Mouse (Mus musculus) thymus, adult 2 months (tissue): ENCODE measurements at regions not wholly inside any gene's neighbourhood (a gene's known extent, or its start where the extent isn't known, plus 50 kb on each side); places are given as distances from the start of the nearest gene placed in this dataset.

Experiments
- CTCF ChIP-seq: fragments of 200-500 bp; IDR thresholded peaks from 2 replicates; pipeline ENCODE4 v1.5.1; 2012; ENCODE audit warnings: mild to moderate bottlenecking, control low read depth, low read length, moderate library complexity, borderline replicate concordance; ENCODE audit not compliant: control insufficient read depth, poor library complexity, insufficient read depth; ENCODE audit errors: extremely low read depth
- POLR2A ChIP-seq: fragments of 200-500 bp; IDR thresholded peaks from 2 replicates; pipeline ENCODE4 v1.6.1; 2012; ENCODE audit warnings: mild to moderate bottlenecking, low read length, control low read depth, moderate library complexity; ENCODE audit not compliant: control insufficient read depth, poor library complexity, insufficient read depth; ENCODE audit errors: extremely low read depth

GRCm38 (mm10) chr9:35360139-35361100, 60.5 kb upstream of the Cdon start:
- TF ChIP-seq POLR2A (no peak), CTCF (no peak)
